Mouse (Mus musculus) neural tube, embryonic 14.5 days (tissue): ENCODE results near the gene Traf6. TPM values are rescaled to one million over a fixed set of nuclear protein-coding genes. Genes with fewer than 3 reads are reported as not detected.

Experiments used
- ATAC-seq: fragments of 200-750 bp; cut with Nextera tagmentation; 2 replicates; pipeline ENCODE4 v1.8.0; 2017; ENCODE audit warnings: low read depth, mild to moderate bottlenecking, moderate TSS enrichment, moderate library complexity
- H3K27ac ChIP-seq: fragments of 300-500 bp; sonication (generic); 2 replicates; pipeline ENCODE4 v1.5.1; 2014; ENCODE audit warnings: low read depth, mild to moderate bottlenecking, control low read depth, low read length, moderate library complexity, mixed read lengths
- H3K27me3 ChIP-seq: fragments of 300-500 bp; sonication (generic); 2 replicates; pipeline ENCODE4 v1.6.1; 2014; ENCODE audit warnings: low read length; ENCODE audit not compliant: control insufficient read depth, insufficient read depth
- H3K36me3 ChIP-seq: fragments of 300-500 bp; sonication (generic); 2 replicates; pipeline ENCODE4 v1.6.1; 2014; ENCODE audit warnings: low read length, mixed read lengths; ENCODE audit not compliant: control insufficient read depth, insufficient read depth
- H3K4me1 ChIP-seq: fragments of 300-500 bp; sonication (generic); 2 replicates; pipeline ENCODE4 v1.6.1; 2014; ENCODE audit warnings: low read length; ENCODE audit not compliant: control insufficient read depth, insufficient read depth
- H3K4me2 ChIP-seq: fragments of 300-500 bp; sonication (generic); 2 replicates; pipeline ENCODE4 v1.6.1; 2014; ENCODE audit warnings: mild to moderate bottlenecking, low read depth, low read length, control low read depth
- H3K4me3 ChIP-seq: fragments of 300-500 bp; sonication (generic); 2 replicates; pipeline ENCODE4 v1.5.1; 2014; ENCODE audit warnings: low read depth, low read length, control low read depth, mixed read lengths
- H3K9ac ChIP-seq: fragments of 300-500 bp; sonication (generic); replicated peaks from 2 replicates; pipeline ENCODE4 v1.6.1; 2014; ENCODE audit warnings: low read depth, mild to moderate bottlenecking, control low read depth, low read length, mixed read lengths
- H3K9me3 ChIP-seq: fragments of 300-500 bp; sonication (generic); 2 replicates; pipeline ENCODE4 v1.6.1; 2016; ENCODE audit warnings: low read length; ENCODE audit not compliant: control insufficient read depth
- whole genome bisulfite sequencing: fragments of 180-500 bp; shearing (Covaris S2); extraction: QIAGEN DNeasy Blood & Tissue Kit; methylation state at CpG from one replicate; pipeline ENCODE4 v1.1.7; 2014; 5-methylcytosine and 5-hydroxymethylcytosine counted together
- polyA plus RNA-seq: library from polyadenylated mRNA; unstranded; fragments of >200 nt; fragmentation: Nextera tagmentation; extraction: Ambion mirVana; gene quantifications from 2 replicates; pipeline ENCODE4 v1.2.1, GENCODE M21; 2014

Traf6 gene
- polyA plus RNA-seq, 1 experiment from 2014 or later = 6.4 TPM

DNA sequence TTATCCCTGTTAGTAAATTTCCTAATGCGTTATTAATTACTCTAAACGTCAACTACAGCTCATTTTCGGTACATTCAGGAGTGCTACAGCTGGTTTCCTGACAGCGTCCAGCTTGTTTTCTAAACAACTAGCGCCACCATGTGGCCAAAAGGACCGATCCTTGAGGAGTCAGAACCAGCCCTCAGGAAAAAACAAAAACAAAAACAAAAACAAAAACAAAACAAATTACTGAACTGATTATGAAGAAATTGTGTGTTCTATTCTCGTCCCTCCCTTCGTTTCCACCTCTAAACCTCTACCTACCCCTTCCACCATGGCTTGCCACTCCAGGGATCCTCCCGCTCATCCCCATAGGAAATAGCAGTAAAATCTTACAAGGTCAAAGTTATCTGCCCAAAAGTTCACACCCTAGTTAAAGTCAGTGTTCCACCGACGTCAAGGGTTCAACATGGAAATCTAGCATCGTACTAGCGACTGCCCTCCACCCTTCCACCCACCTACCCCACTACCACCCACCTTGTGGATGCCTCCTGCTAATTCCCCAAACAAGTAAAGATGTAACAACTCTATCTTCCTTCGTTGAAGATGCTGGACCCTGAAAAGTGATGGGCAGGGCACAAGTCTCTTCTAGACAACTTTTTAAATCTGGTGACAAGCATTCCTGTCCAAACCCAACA, 25.2 kb upstream of the Traf6 start:
- no peak overlapping the region for H3K27ac ChIP-seq
- H3K36me3 ChIP-seq = no peaks in the 10 kb centered on the region
- peak overlapping the region; percentile 44; the same call in 1 of the 2 replicates for H3K9ac ChIP-seq
- peak overlapping the region; percentile 31 for H3K4me3 ChIP-seq
- H3K27me3 ChIP-seq = no peaks in the 10 kb centered on the region
- no peaks in the 10 kb centered on the region for H3K9me3 ChIP-seq
- peak overlapping the region; percentile 70 for H3K4me2 ChIP-seq
- ATAC-seq = peak; percentile 89
- 18% methylated on average over 14 of the region's 14 CpGs for WGBS
- H3K4me1 ChIP-seq = no peaks in the 10 kb centered on the region

DNA sequence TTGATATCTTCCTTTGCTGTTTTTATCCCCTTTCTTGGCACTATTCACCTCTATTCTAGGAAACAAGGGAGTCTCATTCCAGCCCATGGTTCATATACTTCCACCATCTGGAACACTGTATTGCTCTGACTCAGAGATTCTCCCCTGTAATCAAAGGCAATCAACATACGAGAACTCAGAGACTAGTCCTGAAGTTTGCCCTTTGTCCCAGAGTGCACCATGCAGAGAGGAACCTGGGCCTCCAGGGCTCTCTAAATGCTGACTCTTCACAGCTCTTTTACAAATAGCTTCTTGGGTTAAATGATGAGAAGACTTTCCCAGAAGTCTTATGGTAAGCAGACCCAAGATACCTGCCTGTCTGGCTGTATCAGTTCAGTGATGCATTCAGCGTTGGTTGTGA, 17.7 kb upstream of the Traf6 start:
- Histone ChIP-seq H3K27ac (no peak overlapping the region), H3K9ac (no peak overlapping the region), H3K4me2 (no peak overlapping the region), H3K4me3 (no peak overlapping the region), H3K9me3 (no peaks in the 10 kb centered on the region), H3K27me3 (no peaks in the 10 kb centered on the region), H3K36me3 (no peaks in the 10 kb centered on the region), H3K4me1 (no peaks in the 10 kb centered on the region)
- 67% methylated on average over 2 of the region's 2 CpGs for WGBS
- ATAC-seq = no peak

DNA sequence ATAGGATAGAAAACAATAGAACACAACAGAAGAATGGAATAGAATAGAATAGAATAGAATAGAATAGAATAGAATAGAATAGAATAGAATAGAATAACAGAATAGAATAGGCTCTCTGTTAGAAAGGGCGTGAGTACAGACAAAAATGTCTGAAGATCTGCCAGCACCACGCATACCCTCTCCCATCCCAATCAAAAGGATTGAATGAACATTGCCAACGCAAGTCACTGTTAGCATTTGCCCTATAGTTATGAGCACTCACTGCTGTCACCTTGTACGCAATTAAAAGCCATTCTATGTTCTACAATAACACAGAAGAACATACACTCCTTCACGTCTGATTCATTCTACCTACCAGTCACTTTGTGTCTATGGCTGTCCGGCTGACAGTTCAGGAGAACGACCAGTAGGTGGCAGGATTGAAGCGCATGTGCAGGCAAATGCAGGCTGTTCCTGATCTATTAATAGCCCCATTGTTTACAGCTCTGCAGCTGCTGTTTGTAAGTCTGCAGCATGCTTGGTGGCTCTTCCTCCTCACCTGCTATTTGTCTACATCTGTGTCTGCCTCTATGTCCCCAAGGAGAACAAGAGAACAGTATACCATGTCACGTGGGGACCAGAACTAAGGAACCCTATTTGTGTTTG, 13.0 kb upstream of the Traf6 start:
- no peak overlapping the region for H3K4me3 ChIP-seq
- H3K27me3 ChIP-seq = no peaks in the 10 kb centered on the region
- H3K36me3 ChIP-seq = no peaks in the 10 kb centered on the region
- H3K4me1 ChIP-seq = no peaks in the 10 kb centered on the region
- H3K9me3 ChIP-seq = no peaks in the 10 kb centered on the region
- 18% methylated on average over 9 of the region's 9 CpGs for WGBS
- H3K4me2 ChIP-seq = no peak overlapping the region
- H3K9ac ChIP-seq = no peak overlapping the region
- peak; percentile 90 for ATAC-seq
- H3K27ac ChIP-seq = no peak overlapping the region

DNA sequence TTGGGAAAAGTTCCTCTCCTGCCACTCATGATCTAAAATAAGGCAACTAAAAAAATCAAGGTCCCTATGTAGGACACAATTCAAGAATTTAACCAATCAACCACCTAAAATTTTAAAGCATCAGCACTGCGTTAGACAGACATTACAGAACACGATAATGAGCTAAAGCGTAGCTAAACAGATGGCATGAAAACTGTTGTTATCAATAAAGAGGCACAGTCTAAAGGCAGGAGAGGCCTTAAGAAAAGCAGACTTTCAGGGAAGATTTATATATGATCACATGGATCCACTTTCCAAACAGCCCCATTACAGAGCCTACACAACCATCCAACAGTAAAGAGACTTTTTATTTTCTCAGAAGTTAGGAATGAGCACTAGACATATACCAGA, 12.5 kb upstream of the Traf6 start:
- no peak overlapping the region for H3K4me2 ChIP-seq

DNA sequence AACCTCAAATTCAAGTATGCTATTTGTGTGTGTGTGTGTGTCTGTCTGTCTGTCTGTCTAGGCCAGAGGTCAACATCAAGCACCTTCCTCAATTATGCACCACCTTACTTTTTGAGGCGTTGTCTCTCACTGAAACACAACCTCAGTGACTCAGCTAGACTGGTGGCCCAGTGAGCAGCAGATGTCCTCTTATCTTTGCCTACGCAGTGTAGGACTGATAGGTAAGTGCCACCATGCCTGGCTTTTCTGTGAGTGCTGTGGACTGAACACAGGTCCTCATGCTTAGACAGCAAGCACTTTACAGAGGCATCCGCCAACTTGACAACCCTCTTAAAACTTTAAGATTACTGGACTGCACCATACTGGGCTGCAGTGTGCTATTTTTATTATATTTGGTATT, 9.5 kb upstream of the Traf6 start:
- Histone ChIP-seq H3K9me3 (no peaks in the 10 kb centered on the region), H3K4me2 (no peak overlapping the region), H3K36me3 (no peaks in the 10 kb centered on the region), H3K9ac (no peak overlapping the region), H3K4me1 (no peaks in the 10 kb centered on the region), H3K4me3 (no peak overlapping the region), H3K27me3 (no peaks in the 10 kb centered on the region), H3K27ac (no peak overlapping the region)
- no peak for ATAC-seq
- 97% methylated on average over 3 of the region's 3 CpGs for WGBS

More for the DNA sequence above, 12.5 kb upstream of the Traf6 start:
- H3K4me1 ChIP-seq = no peaks in the 10 kb centered on the region
- H3K9ac ChIP-seq = no peak overlapping the region
- H3K4me3 ChIP-seq = no peak overlapping the region
- H3K9me3 ChIP-seq = no peaks in the 10 kb centered on the region
- H3K27me3 ChIP-seq = no peaks in the 10 kb centered on the region
- peak; percentile 27; the same call in 1 of the 2 replicates for ATAC-seq
- H3K36me3 ChIP-seq = no peaks in the 10 kb centered on the region
- 49% methylated on average over 3 of the region's 3 CpGs for WGBS
- no peak overlapping the region for H3K27ac ChIP-seq

DNA sequence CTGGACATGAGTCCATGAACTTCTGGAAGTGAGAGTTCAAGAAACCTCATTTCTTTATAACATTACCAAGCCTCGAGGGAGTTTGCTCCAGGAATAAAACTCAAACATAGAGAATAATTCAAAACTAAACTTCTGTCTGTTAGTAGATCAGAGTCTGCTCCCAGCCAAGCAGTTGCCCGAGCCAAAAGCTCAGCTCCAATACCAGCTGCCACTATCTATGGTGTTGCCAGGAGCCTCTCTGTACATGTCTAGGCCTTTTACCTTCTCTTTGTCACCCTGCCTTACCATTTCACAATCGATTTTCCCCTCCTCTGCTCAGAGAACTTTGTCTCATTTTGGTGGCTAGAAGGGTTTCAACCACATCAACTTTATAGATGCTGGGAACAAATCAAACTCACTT, 4.7 kb upstream of the Traf6 start:
- Histone ChIP-seq H3K9me3 (no peaks in the 10 kb centered on the region), H3K4me3 (no peak overlapping the region), H3K27me3 (no peaks in the 10 kb centered on the region), H3K27ac (no peak overlapping the region), H3K36me3 (no peaks in the 10 kb centered on the region), H3K4me2 (no peak overlapping the region), H3K4me1 (no peaks in the 10 kb centered on the region), H3K9ac (no peak overlapping the region)
- 77% methylated on average over 3 of the region's 3 CpGs for WGBS
- ATAC-seq = no peak

DNA sequence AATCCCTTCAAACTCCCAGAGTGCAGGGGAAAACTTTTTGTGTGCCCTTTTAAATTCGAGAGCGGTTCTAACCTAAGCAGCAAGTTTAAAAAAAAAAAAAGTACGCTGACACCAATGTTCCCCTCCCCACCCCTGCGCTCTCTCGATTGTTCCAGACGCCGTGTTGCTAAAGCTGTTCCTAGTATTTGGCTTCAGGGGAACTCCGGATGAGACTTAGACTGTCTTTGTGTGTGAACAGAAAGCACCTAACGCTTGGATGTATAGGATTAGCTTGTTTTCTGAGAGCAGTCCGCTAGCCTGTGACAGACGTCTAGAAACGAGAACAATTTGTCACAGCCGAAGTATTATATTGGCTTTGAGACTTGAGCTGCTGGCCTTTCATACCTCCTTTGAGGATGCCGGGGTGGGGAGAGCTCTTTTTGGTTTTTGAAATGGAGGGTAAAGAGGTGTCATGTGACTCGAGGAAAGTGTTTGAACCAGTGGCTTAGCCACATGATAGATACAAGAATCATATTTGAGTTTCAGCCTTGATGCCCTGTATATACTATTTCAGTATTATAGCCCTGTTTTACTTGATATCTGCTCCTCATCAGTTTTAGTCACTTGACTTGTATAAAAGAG, 1.0 kb downstream of the Traf6 start:
- Histone ChIP-seq H3K27ac (no peak overlapping the region), H3K36me3 (no peaks in the 10 kb centered on the region), H3K4me3 (peak overlapping the region; percentile 87), H3K4me2 (peak overlapping the region; percentile 88), H3K4me1 (0 out of 2 replicates have a peak, but pooled peaks cover 3% of the 10 kb centered on the region), H3K9ac (peak overlapping the region; percentile 93), H3K27me3 (no peaks in the 10 kb centered on the region), H3K9me3 (no peaks in the 10 kb centered on the region)
- no peak for ATAC-seq
- WGBS = 2% methylated on average over 15 of the region's 15 CpGs

DNA sequence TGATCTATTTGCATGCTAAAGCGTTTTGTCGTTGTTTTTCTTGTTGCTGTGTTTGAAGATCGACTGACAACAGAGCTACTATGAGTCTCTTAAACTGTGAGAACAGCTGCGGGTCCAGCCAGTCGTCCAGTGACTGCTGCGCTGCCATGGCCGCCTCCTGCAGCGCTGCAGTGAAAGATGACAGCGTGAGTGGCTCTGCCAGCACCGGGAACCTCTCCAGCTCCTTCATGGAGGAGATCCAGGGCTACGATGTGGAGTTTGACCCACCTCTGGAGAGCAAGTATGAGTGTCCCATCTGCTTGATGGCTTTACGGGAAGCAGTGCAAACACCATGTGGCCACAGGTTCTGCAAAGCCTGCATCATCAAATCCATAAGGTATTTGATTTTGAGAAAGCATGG, 6.2 kb downstream of the Traf6 start:
- 88% methylated on average over 12 of the region's 12 CpGs for WGBS
- Histone ChIP-seq H3K27ac (no peak overlapping the region), H3K9ac (no peak overlapping the region), H3K36me3 (peaks cover 16% of the 10 kb centered on the region), H3K9me3 (no peaks in the 10 kb centered on the region), H3K4me1 (0 out of 2 replicates have a peak, but pooled peaks cover 1% of the 10 kb centered on the region), H3K27me3 (no peaks in the 10 kb centered on the region), H3K4me3 (no peak overlapping the region), H3K4me2 (no peak overlapping the region)
- ATAC-seq = no peak

DNA sequence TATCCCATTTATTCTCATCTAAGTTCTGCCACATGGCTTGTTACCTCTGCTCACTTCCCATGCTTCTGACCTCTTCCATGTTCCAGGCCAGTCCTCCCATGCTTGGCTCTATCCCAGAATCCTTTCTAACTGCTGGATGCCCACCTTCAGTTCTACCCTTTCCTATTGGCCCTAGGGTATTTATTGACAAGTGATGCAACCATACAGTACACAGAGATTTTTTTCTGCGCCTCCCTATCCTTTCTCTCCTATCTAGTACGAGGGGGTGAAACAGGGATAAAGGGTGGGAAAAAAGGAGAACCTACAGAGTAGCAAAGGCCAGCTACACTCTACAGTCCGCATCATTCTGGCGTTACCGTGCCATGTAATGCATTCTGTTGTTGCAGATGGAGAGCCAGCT, 9.8 kb downstream of the Traf6 start:
- no peak overlapping the region for H3K27ac ChIP-seq
- H3K36me3 ChIP-seq = peaks cover 33% of the 10 kb centered on the region
- no peak overlapping the region for H3K4me3 ChIP-seq
- no peak overlapping the region for H3K9ac ChIP-seq
- WGBS = 75% methylated on average over 5 of the region's 5 CpGs
- H3K4me1 ChIP-seq = no peaks in the 10 kb centered on the region
- H3K27me3 ChIP-seq = no peaks in the 10 kb centered on the region
- H3K4me2 ChIP-seq = no peak overlapping the region
- no peak for ATAC-seq
- H3K9me3 ChIP-seq = no peaks in the 10 kb centered on the region
